Mouse (Mus musculus): Measurements from ENCODE around the gene Trim27.

DNA sequence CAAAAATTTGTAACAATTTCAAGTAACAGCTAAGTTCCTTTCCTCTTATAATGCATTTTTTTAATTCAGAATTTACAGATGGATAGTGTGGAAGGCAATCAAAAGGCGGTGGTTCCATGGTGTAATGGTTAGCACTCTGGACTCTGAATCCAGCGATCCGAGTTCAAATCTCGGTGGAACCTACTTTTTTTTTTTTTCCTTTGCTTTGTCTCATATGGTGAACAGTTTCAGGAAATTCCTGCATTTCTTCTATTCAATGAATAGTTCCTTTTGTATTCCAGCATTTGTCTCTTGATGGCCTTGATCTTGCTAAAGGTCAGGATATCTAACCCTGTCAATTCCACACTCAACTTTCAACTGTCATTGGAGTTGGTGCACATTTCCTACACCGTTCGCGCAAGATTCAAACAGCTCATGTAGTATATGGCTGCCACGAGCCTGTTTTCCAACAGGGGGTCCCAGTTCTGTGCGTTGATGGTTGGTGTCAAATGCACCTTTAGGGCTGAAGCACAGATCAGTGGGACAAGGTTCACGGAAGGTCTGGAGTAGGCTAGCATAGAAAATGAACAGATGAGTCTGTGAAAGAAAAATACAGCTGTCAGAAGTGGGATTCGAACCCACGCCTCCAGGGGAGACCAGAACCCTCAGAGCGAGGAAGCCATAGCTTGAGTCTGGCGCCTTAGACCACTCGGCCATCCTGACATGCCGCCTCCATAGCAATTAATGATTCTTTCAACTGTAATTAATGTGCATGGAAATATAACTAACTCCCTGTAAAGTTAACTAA lies 6.8 kb upstream of the Trim27 start:
- TF ChIP-seq GATA1 (IDR thresholded peaks at IDR 0.05; ENCODE audit: low read length) = no peak
- no peak for TF ChIP-seq TAL1 (IDR thresholded peaks at IDR 0.05; ENCODE audit: low read length)

Data from erythroblast, embryonic 14.5 days (primary cell).